Mouse (Mus musculus) adrenal gland, postnatal 25 days (tissue): ENCODE results near the gene S100a10. TPM values are rescaled to one million over a fixed set of nuclear protein-coding genes. Genes with fewer than 3 reads are reported as not detected.

Experiments
- DNase-seq: peaks from one replicate; pipeline ENCODE4 v3.0.0; 2021; ENCODE audit warnings: mixed read lengths
- total RNA-seq: library from RNA; stranded (reverse); gene quantifications from 2 replicates; pipeline ENCODE4 v1.2.3, GENCODE M21; 2021

The S100a10 gene
- total RNA-seq, 1 experiment from 2014 or later = 138 TPM

DNA sequence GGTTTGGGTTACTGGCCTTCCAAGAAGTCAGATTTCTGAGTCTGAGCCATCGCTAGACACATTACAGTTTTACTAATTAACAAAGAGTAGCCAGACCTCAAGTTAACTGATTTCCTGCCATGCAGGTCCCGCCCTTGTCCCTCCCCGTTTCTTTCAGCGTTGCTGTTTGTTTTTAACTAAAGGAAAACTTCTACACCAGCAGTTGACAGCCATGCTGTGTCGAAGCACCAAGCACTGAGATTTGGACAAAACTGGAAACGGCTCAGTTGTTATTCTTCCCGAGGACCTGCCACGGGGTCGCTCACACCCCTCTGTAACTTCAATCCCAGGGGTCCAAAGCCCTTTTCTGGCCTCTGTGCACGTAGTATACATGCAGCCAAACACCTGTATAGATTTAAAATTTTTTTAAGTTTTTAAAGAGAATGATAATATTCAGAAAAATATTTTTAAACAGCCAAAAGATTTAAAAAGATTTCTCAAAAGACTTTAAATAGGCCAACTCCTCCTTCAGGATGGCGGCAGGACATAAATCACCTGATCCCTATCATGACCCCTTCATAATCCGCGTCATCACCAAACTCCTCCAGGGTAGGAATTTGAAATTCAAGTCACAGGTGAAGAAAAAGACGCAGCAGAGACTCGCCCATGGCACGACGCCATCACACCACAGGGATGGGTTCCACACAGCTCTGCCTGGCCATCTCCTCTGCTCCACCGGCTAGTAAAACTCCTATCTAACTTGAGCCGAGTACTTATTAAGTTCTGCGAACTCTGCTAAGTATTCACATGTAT is 6.9 kb upstream of the S100a10 start:
- DNase-seq = peak; percentile 3

DNA sequence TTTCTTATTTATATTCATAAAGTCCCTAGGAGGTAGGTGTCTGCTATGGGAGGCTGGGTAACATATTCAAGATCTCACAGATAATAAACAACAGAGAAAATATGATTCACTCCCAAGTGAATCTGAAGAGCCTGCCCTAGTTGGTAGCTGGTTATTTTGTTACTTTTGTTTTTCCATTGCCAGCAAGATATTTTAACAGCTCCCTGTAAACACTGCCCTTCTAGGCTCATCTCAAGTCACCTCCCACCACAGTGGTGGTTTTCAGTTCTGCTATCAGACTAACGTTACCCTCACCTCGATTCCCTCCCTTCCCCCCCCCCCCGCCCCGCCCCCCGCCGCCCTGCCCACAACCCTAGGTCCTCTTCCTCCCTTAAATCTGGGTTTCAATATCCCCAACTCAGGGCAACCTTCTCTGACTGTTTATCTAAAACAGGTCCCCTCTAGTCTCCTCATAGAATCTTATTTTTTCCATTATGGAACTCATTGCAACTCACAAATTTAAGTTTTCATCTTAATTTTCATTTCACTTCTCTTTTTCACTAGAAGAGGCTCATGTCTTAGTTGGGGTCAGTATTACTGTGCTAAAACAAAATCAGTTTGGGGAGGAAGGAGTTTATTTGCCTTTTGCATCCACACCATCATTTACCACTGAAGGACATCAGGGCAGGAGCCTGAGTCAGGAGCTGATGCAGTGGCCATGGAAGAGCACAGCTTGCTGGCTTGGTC is 6.2 kb upstream of the S100a10 start:
- no peak for DNase-seq

GRCm38 (mm10) chr3:93549986-93550385 is 4.9 kb upstream of the S100a10 start:
- no peak for DNase-seq

- DNase-seq = no peak
Measured at GRCm38 (mm10) chr3:93551950-93552901, 2.7 kb upstream of the S100a10 start.

- DNase-seq = no peak
Measured at GRCm38 (mm10) chr3:93553311-93553710, 1.6 kb upstream of the S100a10 start.

GRCm38 (mm10) chr3:93553765-93554378 is 1.0 kb upstream of the S100a10 start:
- no peak for DNase-seq

GRCm38 (mm10) chr3:93554379-93554980 is 400 bp upstream of the S100a10 start:
- DNase-seq = no peak

DNA sequence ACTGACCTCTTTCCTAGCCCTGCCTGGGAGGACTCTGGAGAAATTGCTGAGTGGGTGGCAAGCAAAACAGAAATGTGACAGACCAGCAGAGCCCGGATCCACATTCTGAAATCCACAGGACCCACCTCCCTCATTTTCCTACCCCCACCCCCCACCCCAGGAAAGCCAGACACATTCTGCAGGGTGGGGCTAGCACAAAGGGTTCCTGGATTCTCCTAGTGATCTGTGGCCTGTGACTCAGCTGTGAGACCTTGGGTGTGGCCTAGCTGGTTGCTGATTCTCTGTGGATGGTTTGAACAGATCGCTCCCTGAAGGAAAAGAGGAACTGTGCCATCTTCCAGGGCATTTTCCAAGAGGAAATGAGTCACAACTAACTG is 986 bp downstream of the S100a10 start:
- DNase-seq = peak; percentile 57

DNA sequence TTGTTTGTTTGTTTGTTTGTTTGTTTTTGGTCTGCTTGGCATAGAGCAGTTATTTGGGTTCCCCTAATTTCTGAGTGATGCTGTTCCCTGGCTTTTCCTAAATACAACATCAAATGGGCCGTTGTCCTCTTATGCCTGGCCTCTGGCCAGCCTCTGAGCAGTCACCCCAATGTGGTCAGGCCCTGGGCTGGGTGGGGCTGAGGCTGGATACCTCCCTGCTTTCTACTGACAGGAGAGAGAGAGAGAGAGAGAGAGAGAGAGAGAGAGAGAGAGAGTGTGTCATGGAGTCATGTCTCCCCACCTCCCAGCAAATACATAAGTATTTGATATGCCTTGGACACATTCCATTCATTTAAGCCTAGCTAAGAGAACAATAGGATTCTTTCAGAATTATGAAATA is 1.7 kb downstream of the S100a10 start:
- peak; percentile 20 for DNase-seq

DNA sequence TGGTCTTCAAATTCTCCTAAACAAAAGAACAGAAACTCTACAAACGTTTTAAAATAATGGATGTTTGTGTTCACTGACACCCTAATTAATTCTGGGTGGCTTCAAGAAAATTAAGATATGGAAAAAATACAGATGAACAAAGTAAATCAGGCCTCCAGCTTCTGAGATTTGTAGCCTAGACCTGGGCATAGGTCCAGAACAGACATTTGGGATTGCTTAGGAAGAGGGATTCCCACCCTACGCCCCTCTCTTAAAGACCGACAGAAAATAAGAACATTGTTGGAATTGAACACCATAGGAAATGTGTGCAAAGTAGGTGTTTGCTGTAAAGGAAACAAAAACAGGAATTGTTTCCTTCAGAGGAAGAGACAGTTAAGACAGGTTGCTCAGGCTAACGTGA is 2.6 kb downstream of the S100a10 start:
- DNase-seq = no peak

DNA sequence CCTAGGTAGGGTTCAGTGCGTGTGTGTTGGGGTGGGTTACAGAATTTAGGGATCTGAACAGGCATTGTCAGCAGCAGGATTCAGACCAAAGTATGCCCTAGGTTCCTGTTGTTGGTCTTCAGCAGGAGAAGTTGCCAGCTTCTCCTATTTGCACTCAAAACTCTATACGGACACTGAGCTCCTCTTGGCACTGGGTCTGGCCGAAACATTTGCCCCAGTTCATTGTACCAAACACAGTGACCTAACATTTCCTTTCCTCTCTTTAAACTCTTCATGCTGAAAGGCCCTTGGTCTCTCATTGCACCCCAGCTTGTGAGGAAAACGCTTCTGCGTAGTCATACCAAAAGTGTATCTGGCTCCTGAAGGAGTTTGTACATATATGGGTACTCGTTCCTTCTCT is 5.1 kb downstream of the S100a10 start:
- no peak for DNase-seq

DNA sequence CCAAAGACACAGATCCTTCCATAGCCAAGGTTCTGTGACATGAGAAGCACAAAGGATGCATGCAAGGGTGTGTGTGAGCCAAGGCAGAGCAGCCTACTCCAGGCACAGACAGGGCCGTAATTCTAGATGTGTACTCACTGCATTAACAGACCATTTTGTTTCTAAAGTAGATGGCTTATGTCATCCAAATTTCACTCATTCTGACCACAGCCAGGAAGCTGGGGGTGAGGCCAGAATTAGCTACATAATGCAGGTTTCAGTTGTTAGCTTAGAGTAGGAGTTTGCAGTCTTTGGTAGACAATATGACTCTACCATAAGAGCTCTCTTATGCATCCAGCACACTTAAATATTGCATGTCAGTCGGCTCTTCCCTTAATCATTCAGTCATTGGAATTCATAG is 7.5 kb downstream of the S100a10 start:
- DNase-seq = no peak

DNA sequence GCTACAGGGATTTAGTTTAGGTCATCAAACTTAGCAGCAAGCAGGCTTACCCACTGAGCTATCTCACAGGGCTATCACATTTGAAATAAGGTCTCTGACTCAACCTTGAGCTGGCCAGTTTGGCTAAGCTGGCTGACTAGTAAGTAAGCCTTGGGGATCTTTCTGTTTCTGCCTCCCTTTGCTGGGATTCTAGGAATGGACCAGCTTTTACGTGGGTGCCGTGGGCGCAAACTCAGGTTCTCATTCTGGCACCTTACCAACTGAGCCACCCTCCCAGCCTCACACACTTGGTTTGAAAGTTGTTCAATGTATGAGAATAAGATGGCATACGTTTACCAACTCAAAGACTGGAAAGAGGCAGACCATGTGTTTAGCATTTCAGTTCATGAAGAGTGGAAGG is 8.3 kb downstream of the S100a10 start:
- DNase-seq = no peak

DNA sequence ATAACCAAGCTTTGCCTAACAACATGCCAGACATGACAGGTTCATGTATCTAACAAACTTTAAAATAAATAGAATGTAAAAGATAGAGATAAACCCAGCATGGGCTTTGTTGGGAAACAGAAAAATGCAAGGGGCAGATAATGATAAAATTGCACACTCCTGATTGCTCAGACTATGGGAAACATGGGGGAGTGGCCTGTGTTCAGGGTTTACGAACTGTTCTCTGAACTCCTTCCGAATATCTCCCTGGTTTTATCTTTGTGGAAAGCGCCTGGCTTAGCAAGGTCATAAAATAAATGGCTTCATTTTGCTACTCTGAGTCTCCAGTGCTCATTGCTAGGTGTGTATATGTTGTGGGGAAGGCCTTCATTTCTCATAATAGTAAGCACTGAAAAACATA is 12.0 kb downstream of the S100a10 start:
- DNase-seq = no peak

DNA sequence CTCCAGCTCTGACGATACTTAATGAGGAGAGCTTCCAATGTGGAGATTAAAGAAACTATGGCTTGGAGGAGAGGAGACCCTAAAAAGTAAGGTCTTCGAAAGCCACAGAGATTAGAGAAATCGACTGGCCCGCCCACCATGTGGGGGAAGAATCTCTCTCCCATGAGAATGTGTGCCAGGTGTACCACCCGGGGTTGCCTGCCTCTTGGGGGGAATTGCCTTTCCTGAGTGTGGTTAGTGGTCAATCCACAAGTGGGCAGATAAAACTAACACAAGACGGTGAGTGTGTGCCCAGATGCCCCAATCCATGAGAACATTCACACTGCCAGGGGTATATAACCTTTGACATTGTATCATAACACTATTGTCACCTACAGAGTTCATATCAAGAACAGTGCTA is 12.8 kb downstream of the S100a10 start:
- DNase-seq = no peak

DNA sequence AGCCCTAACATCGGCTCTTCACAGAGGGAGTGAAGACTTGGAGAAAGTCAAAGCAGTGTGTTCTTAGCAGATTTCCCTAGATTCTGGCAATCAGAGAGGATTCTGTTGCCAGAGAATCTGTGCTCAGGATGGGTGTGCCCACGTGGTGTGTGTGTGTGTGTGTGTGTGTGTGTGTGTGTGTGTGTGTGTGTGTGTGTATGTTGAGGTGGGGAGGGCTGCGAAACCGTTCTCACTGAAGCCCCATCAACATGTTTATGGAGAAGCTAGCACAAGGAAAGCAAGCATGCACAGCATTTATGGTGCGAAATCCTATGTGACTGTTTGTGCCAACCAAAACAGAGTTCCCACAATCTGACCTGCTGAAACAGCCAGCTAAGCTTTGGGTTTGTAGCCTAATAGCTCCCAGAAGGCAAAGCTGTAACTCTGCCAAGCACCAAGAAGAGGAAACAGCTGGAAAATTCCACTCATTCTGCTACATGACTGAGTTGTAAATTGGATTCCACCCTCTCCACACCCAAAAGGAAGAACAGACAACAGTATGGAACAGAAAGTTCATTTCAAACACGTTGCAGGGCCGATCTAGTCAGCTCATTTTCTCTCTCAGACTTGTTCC is 13.7 kb downstream of the S100a10 start:
- DNase-seq = peak; percentile 14

DNA sequence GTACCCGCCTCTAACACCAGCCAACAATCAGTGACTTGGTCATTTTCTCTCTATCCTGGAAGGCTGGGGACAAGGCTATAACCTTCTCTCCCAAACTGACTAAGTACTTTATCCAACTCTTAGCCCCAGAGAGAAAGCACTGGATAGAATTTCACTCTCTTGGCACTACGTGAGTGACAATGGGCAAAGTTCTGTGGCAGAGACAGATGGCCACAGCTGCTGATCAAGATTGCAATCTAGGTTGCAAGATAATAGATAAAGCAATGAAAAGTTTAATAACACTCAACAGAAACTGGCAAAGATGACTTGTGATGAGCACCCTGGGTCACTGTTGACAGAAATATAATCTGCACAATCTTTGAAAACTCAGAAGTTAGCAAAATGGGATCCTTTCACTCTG is 14.2 kb downstream of the S100a10 start:
- no peak for DNase-seq

DNA sequence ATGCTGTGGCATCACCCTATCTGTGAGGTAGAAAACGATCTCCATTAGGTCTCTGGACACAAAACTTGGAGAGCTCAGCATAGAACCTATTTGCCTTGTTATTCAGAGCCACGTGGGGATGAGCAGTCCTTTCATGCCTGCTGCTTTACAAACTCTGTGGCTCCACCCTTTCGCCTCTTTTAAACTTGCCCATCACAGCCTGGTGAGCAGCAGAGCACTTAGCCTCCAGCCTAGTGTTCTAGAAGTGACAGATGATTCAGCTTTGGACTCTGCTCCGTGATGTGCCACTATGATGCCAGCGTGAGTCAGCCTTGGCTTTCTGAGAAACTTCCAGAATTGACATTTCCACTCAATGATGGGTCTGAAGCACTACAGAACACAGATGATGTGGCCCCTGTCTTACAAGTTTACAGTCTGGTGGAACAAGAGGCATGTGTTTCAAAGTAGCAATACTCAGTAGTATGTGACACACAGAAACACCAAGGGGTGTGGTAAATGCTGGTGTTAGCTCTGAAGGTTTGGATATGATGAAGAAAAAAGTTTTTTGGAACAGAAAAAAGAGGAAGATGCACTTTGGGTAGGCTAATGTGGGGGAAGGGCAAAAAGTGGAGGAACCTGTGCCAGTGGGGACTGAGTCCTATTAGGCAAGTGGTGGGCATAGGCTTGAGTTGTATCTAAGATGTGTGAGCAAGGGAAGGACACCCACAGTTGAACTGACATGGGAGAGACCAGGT is 17.3 kb downstream of the S100a10 start:
- DNase-seq = peak; percentile 59

- peak; percentile 22 for DNase-seq
Measured at GRCm38 (mm10) chr3:93579317-93580038, 24.6 kb downstream of the S100a10 start.

GRCm38 (mm10) chr3:93580039-93580403 is 25.1 kb downstream of the S100a10 start:
- no peak for DNase-seq
